Mouse (Mus musculus) ES-Bruce4 (cell line): Measurements from ENCODE around the gene Slc1a2.

Experiments used
- CTCF ChIP-seq: IDR thresholded peaks from one replicate; pipeline ENCODE4 v1.8.1; 2011; ENCODE audit warnings: low read depth, low read length
- EP300 ChIP-seq: IDR thresholded peaks from 2 replicates; pipeline ENCODE4 v1.6.1; 2011; ENCODE audit warnings: low read depth, low read length; ENCODE audit not compliant: insufficient read depth

GRCm38 (mm10) chr2:102693556-102693955, 35.1 kb downstream of the Slc1a2 start:
- TF ChIP-seq CTCF (no peak), EP300 (no peak)
